Mouse (Mus musculus): Measurements from ENCODE around the gene Hist1h2bl. TPM values are rescaled to one million over a fixed set of nuclear protein-coding genes. Genes with fewer than 3 reads are reported as not detected.

Hist1h2bl gene
- polyA plus RNA-seq (2014; fragmentation: Illumina TruSeq; extraction: RNeasy Lipid Tissue Mini Kit (QIAGEN cat#74804); ENCODE audit: low read depth, low replicate concordance), result not detected

DNA sequence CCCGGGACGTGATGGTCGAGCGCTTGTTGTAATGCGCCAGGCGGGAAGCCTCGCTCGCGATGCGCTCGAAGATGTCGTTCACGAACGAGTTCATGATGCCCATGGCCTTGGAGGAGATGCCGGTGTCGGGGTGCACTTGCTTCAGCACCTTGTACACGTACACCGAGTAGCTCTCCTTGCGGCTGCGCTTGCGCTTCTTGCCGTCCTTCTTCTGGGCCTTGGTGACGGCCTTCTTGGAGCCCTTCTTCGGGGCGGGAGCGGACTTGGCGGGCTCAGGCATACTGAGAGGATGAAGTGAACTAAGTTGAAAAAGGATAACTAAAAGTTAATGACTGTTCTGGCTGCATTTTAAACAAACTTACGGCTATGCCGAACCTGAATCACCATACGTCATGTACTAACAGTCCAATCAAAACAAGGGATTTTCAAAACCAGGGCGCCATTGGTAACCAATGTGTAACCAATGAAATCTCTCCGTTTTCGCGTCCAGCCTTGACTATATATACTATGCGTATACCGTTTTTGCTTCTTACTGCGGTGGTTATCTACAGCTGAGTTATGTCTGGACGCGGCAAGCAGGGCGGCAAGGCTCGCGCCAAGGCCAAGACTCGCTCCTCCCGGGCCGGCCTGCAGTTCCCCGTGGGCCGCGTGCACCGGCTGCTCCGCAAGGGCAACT lies at the start of gene Hist1h2bl, which contains the start of gene Hist1h2ai:
Gene Hist1h2bl (minus strand): TSS at position 280 of the 676 bp plus-strand sequence.
Gene Hist1h2ai (plus strand): TSS at position 559 of the 676 bp plus-strand sequence.

DNA sequence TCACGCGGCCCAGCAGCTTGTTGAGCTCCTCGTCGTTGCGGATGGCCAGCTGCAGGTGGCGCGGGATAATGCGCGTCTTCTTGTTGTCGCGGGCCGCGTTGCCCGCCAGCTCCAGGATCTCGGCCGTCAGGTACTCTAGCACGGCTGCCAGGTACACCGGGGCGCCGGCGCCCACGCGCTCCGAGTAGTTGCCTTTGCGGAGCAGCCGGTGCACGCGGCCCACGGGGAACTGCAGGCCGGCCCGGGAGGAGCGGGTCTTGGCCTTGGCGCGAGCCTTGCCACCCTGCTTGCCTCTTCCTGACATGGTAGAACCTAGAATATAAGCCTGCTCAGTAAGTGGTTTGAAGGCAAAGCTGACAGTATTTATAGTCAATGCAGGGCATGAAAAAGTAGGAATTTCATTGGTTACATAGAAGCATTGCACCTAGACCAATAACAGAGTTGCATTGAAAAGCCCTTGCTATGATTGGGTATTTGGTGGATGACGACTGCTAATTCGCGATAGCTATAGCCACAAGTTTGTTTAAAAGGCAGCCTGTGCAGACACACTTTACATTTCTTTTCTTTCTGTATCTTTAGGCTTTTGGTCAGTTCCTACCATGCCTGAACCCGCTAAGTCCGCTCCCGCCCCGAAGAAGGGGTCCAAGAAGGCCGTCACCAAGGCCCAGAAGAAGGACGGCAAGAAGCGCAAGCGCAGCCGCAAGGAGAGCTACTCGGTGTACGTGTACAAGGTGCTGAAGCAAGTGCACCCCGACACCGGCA lies 37.8 kb upstream of the Hist1h2bl start, which contains the start of the genes Hist1h2ak and Hist1h2bn:
Gene Hist1h2ak (minus strand): TSS at position 304 of the 762 bp plus-strand sequence.
Gene Hist1h2bn (plus strand): TSS at position 600 of the 762 bp plus-strand sequence.

DNA sequence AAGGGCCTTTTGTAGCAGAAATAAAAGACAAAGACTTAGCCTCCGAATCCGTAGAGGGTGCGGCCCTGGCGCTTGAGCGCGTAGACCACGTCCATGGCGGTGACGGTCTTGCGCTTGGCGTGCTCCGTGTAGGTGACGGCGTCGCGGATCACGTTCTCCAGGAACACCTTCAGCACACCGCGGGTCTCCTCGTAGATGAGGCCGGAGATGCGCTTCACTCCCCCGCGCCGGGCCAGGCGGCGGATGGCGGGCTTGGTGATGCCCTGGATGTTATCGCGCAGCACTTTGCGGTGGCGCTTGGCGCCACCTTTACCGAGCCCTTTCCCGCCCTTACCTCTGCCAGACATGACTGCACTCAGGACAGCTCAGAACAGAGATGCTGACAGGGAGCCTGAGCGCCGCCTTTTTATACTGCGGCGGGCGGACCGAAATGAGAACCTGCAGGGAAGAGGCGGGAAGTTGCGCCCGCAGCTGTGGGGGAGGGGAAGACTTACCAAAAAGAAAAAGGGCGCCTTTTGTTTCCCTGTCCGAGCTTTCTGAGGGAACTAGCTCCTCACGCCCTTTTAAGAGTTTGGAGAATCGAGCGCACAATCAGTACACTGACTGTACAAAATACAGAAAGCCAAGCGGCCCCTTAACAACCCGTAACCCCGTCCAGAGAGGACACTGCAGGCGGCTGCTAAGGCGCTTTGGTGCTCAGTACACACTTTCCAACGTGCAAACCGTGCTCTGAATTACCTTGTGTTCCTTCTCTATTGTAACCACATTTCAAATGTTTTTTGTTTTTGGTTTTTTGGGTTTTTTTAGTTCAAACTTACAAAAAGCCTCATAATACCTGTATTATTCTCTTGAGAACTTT lies 34.4 kb upstream of the Hist1h2bl start, which contains the start of gene Hist1h4k:
Gene Hist1h4k (minus strand): TSS at position 347 of the 859 bp plus-strand sequence.

DNA sequence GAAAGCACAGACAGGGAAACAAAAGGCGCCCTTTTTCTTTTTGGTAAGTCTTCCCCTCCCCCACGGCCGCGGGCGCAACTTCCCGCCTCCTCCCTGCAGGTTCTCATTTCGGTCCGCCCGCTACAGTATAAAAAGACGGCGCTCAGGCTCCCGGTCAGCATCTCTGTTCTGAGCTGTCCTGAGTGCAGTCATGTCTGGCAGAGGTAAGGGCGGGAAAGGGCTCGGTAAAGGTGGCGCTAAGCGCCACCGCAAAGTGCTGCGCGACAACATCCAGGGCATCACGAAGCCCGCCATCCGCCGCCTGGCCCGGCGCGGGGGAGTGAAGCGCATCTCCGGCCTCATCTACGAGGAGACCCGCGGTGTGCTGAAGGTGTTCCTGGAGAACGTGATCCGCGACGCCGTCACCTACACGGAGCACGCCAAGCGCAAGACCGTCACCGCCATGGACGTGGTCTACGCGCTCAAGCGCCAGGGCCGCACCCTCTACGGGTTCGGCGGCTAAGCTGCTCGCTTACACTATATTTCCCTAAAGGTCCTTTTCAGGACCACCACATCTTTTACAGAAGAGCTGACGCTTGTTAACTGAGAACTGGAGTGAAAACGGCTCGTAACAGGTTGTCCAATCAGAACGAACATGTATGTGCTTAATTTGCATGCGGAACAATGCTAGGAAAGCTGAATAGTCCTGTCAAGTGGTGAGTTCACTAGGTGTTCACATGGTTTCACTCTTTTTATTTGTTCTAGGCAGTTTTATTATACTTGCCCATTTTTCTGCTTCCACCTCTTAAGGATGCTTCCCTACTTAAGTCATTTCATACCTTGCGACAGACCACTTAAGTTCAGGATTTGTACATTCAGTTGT lies 19.2 kb upstream of the Hist1h2bl start, which contains the start of gene Hist1h4j:
Gene Hist1h4j (plus strand): TSS at position 159 of the 862 bp plus-strand sequence.

DNA sequence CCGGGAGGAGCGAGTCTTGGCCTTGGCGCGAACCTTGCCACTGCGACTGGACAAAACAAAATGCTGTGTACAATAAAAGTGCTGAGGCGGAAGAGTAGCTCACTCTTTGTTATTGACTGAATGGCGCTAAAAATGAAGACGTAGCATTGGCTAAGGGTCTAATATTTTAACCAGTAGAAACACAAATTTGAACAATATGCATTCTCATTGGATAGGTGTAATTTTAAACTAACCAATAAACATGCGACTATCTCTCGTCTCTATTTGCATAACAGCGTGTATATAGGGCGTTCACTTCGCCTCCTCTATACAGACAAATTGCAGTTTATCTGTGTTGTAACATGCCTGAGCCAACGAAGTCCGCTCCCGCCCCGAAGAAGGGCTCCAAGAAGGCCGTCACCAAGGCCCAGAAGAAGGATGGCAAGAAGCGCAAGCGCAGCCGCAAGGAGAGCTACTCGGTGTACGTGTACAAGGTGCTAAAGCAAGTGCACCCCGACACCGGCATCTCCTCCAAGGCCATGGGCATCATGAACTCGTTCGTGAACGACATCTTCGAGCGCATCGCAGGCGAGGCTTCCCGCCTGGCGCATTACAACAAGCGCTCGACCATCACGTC lies 5.9 kb upstream of the Hist1h2bl start, which contains the start of gene Hist1h2bm:
Gene Hist1h2bm (plus strand): TSS at position 288 of the 616 bp plus-strand sequence.

DNA sequence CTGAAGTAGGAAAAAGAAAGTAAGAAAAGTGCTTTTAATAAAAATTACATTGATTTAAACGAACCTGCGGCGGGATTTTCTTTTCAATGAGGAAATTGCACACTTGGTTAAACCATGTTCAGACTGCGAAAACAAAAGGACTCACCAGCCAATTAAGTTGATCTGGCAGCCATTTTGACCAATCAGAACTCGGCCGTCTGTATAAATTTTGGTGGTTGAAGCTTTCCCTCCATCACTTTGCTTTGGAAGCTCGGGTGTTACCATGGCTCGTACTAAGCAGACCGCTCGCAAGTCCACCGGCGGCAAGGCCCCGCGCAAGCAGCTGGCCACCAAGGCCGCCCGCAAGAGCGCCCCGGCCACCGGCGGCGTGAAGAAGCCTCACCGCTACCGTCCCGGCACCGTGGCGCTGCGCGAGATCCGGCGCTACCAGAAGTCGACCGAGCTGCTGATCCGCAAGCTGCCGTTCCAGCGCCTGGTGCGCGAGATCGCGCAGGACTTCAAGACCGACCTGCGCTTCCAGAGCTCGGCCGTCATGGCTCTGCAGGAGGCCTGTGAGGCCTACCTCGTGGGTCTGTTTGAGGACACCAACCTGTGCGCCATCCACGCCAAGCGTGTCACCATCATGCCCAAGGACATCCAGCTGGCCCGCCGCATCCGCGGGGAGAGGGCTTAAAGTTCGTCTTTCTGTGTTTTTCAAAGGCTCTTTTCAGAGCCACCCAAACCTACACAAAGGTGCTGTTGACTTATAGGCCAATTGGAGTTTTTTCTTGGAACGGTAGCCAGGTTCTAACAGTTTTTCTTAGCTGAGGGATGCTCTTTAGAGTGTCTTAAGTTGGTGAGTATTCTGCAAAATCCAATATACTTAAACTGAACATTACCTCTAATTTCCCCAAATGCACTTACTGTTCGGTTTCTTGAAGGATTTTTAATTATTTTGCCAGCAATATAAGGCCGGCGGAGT lies 1.7 kb upstream of the Hist1h2bl start, which contains the start of gene Hist1h3h:
Gene Hist1h3h (plus strand): TSS at position 263 of the 961 bp plus-strand sequence.

DNA sequence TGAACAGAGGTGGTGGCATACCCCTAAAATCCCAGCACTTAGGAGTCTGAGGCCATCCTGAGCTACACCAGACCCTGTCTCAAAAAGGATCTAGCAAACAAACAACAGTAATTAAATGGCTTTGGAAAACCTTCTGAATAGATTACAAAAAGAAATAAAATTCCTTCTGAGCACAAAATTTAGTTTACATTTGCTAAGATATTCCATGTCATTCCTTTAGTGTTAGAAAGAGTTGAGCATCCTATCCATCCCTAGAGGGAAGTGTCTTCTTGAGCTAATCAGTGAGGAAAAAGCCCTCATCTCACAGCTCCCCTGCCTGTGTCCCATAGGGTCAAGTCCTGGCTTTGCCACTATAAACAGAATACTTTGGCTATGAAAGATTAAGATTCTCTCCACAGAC lies 18.1 kb downstream of the Hist1h2bl start, which contains the start of gene Olfr1359:
Gene Olfr1359 (plus strand): TSS at position 301 of the 400 bp plus-strand sequence.

DNA sequence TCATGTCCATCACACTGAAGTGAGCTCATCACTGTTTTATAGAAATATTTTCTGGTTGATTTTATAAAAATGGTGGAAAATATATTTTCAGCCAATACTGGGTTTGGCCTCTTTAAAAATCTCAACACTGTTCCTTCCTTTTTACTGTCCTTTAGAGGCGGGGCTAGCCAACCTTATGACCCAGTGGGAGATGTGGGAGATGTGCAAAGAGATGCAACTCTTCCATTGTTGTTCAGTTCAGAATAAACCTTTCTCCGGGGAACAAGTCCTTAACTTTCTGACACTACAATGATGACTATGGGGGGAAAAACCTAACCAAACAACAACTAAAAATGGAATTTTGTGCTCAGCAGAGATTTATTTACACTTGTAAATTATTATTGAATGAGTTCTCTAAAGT lies 38.6 kb downstream of the Hist1h2bl start, which contains the start of gene Olfr1360:
Gene Olfr1360 (minus strand): TSS at position 101 of the 400 bp plus-strand sequence.

Other genes with a start within 250 kb of the Hist1h2bl start
- 3.8 TPM for gene Nkapl, start 247.6 kb downstream of the Hist1h2bl start, polyA plus RNA-seq (2014; fragmentation: Illumina TruSeq; extraction: RNeasy Lipid Tissue Mini Kit (QIAGEN cat#74804); ENCODE audit: low read depth, low replicate concordance)
- 3.7 TPM for gene Zkscan4, start 237.2 kb downstream of the Hist1h2bl start, polyA plus RNA-seq (2014; fragmentation: Illumina TruSeq; extraction: RNeasy Lipid Tissue Mini Kit (QIAGEN cat#74804); ENCODE audit: low read depth, low replicate concordance)
- not detected for gene Gm10065, start 236.7 kb downstream of the Hist1h2bl start, polyA plus RNA-seq (2014; fragmentation: Illumina TruSeq; extraction: RNeasy Lipid Tissue Mini Kit (QIAGEN cat#74804); ENCODE audit: low read depth, low replicate concordance)
- 1.2 TPM for gene AK157302, start 220.9 kb downstream of the Hist1h2bl start, polyA plus RNA-seq (2014; fragmentation: Illumina TruSeq; extraction: RNeasy Lipid Tissue Mini Kit (QIAGEN cat#74804); ENCODE audit: low read depth, low replicate concordance)
- gene Gm11273, start 214.7 kb downstream of the Hist1h2bl start, polyA plus RNA-seq (2014; fragmentation: Illumina TruSeq; extraction: RNeasy Lipid Tissue Mini Kit (QIAGEN cat#74804); ENCODE audit: low read depth, low replicate concordance), result 6.9 TPM
- 8.4 TPM for gene Zkscan8, start 185.0 kb downstream of the Hist1h2bl start, polyA plus RNA-seq (2014; fragmentation: Illumina TruSeq; extraction: RNeasy Lipid Tissue Mini Kit (QIAGEN cat#74804); ENCODE audit: low read depth, low replicate concordance)
- gene Olfr1366, start 173.3 kb downstream of the Hist1h2bl start, polyA plus RNA-seq (2014; fragmentation: Illumina TruSeq; extraction: RNeasy Lipid Tissue Mini Kit (QIAGEN cat#74804); ENCODE audit: low read depth, low replicate concordance), result not detected
- not detected for gene Olfr1535, start 156.2 kb downstream of the Hist1h2bl start, polyA plus RNA-seq (2014; fragmentation: Illumina TruSeq; extraction: RNeasy Lipid Tissue Mini Kit (QIAGEN cat#74804); ENCODE audit: low read depth, low replicate concordance)
- gene Olfr1364, start 134.4 kb downstream of the Hist1h2bl start, polyA plus RNA-seq (2014; fragmentation: Illumina TruSeq; extraction: RNeasy Lipid Tissue Mini Kit (QIAGEN cat#74804); ENCODE audit: low read depth, low replicate concordance), result not detected
- not detected for gene Olfr1362, start 102.1 kb downstream of the Hist1h2bl start, polyA plus RNA-seq (2014; fragmentation: Illumina TruSeq; extraction: RNeasy Lipid Tissue Mini Kit (QIAGEN cat#74804); ENCODE audit: low read depth, low replicate concordance)
- gene Olfr11, start 73.6 kb downstream of the Hist1h2bl start, polyA plus RNA-seq (2014; fragmentation: Illumina TruSeq; extraction: RNeasy Lipid Tissue Mini Kit (QIAGEN cat#74804); ENCODE audit: low read depth, low replicate concordance), result not detected
- not detected for gene Olfr1361, start 52.8 kb downstream of the Hist1h2bl start, polyA plus RNA-seq (2014; fragmentation: Illumina TruSeq; extraction: RNeasy Lipid Tissue Mini Kit (QIAGEN cat#74804); ENCODE audit: low read depth, low replicate concordance)
- gene Olfr1360, start 38.7 kb downstream of the Hist1h2bl start, polyA plus RNA-seq (2014; fragmentation: Illumina TruSeq; extraction: RNeasy Lipid Tissue Mini Kit (QIAGEN cat#74804); ENCODE audit: low read depth, low replicate concordance), result not detected
- not detected for gene Olfr1359, start 18.0 kb downstream of the Hist1h2bl start, polyA plus RNA-seq (2014; fragmentation: Illumina TruSeq; extraction: RNeasy Lipid Tissue Mini Kit (QIAGEN cat#74804); ENCODE audit: low read depth, low replicate concordance)
- gene Hist1h2ai, start 279 bp upstream of the Hist1h2bl start, polyA plus RNA-seq (2014; fragmentation: Illumina TruSeq; extraction: RNeasy Lipid Tissue Mini Kit (QIAGEN cat#74804); ENCODE audit: low read depth, low replicate concordance), result not detected
- gene Hist1h3h, start 1.5 kb upstream of the Hist1h2bl start, polyA plus RNA-seq (2014; fragmentation: Illumina TruSeq; extraction: RNeasy Lipid Tissue Mini Kit (QIAGEN cat#74804); ENCODE audit: low read depth, low replicate concordance), result not detected
- gene Hist1h2bm, start 5.9 kb upstream of the Hist1h2bl start, polyA plus RNA-seq (2014; fragmentation: Illumina TruSeq; extraction: RNeasy Lipid Tissue Mini Kit (QIAGEN cat#74804); ENCODE audit: low read depth, low replicate concordance), result not detected
- 1.1 TPM for gene Hist1h4j, start 18.9 kb upstream of the Hist1h2bl start, polyA plus RNA-seq (2014; fragmentation: Illumina TruSeq; extraction: RNeasy Lipid Tissue Mini Kit (QIAGEN cat#74804); ENCODE audit: low read depth, low replicate concordance)
- gene Hist1h4k, start 34.4 kb upstream of the Hist1h2bl start, polyA plus RNA-seq (2014; fragmentation: Illumina TruSeq; extraction: RNeasy Lipid Tissue Mini Kit (QIAGEN cat#74804); ENCODE audit: low read depth, low replicate concordance), result not detected
- not detected for gene Hist1h2ak, start 37.7 kb upstream of the Hist1h2bl start, polyA plus RNA-seq (2014; fragmentation: Illumina TruSeq; extraction: RNeasy Lipid Tissue Mini Kit (QIAGEN cat#74804); ENCODE audit: low read depth, low replicate concordance)
- not detected for gene Hist1h2bn, start 38.0 kb upstream of the Hist1h2bl start, polyA plus RNA-seq (2014; fragmentation: Illumina TruSeq; extraction: RNeasy Lipid Tissue Mini Kit (QIAGEN cat#74804); ENCODE audit: low read depth, low replicate concordance)
- gene Hist1h1b, start 64.5 kb upstream of the Hist1h2bl start, polyA plus RNA-seq (2014; fragmentation: Illumina TruSeq; extraction: RNeasy Lipid Tissue Mini Kit (QIAGEN cat#74804); ENCODE audit: low read depth, low replicate concordance), result not detected
- not detected for gene Hist1h3i, start 67.2 kb upstream of the Hist1h2bl start, polyA plus RNA-seq (2014; fragmentation: Illumina TruSeq; extraction: RNeasy Lipid Tissue Mini Kit (QIAGEN cat#74804); ENCODE audit: low read depth, low replicate concordance)
- gene Hist1h2an, start 71.1 kb upstream of the Hist1h2bl start, polyA plus RNA-seq (2014; fragmentation: Illumina TruSeq; extraction: RNeasy Lipid Tissue Mini Kit (QIAGEN cat#74804); ENCODE audit: low read depth, low replicate concordance), result not detected
- 1.7 TPM for gene Hist1h2bp, start 71.3 kb upstream of the Hist1h2bl start, polyA plus RNA-seq (2014; fragmentation: Illumina TruSeq; extraction: RNeasy Lipid Tissue Mini Kit (QIAGEN cat#74804); ENCODE audit: low read depth, low replicate concordance)
- 1.0 TPM for gene Hist1h2bq, start 94.1 kb upstream of the Hist1h2bl start, polyA plus RNA-seq (2014; fragmentation: Illumina TruSeq; extraction: RNeasy Lipid Tissue Mini Kit (QIAGEN cat#74804); ENCODE audit: low read depth, low replicate concordance)
- not detected for gene Hist1h2ao, start 94.3 kb upstream of the Hist1h2bl start, polyA plus RNA-seq (2014; fragmentation: Illumina TruSeq; extraction: RNeasy Lipid Tissue Mini Kit (QIAGEN cat#74804); ENCODE audit: low read depth, low replicate concordance)
- not detected for gene Hist1h4m, start 95.6 kb upstream of the Hist1h2bl start, polyA plus RNA-seq (2014; fragmentation: Illumina TruSeq; extraction: RNeasy Lipid Tissue Mini Kit (QIAGEN cat#74804); ENCODE audit: low read depth, low replicate concordance)
- 2.9 TPM for gene Hist1h4n, start 116.1 kb upstream of the Hist1h2bl start, polyA plus RNA-seq (2014; fragmentation: Illumina TruSeq; extraction: RNeasy Lipid Tissue Mini Kit (QIAGEN cat#74804); ENCODE audit: low read depth, low replicate concordance)
- not detected for gene Hist1h2ap, start 117.4 kb upstream of the Hist1h2bl start, polyA plus RNA-seq (2014; fragmentation: Illumina TruSeq; extraction: RNeasy Lipid Tissue Mini Kit (QIAGEN cat#74804); ENCODE audit: low read depth, low replicate concordance)
- gene Hist1h2br, start 117.6 kb upstream of the Hist1h2bl start, polyA plus RNA-seq (2014; fragmentation: Illumina TruSeq; extraction: RNeasy Lipid Tissue Mini Kit (QIAGEN cat#74804); ENCODE audit: low read depth, low replicate concordance), result 0.46 TPM
- gene Zfp184, start 229.0 kb upstream of the Hist1h2bl start, polyA plus RNA-seq (2014; fragmentation: Illumina TruSeq; extraction: RNeasy Lipid Tissue Mini Kit (QIAGEN cat#74804); ENCODE audit: low read depth, low replicate concordance), result 3.0 TPM

All from adipose tissue, adult 10 weeks (tissue).